Mouse (Mus musculus) spleen, adult 2 months (tissue): Measurements from ENCODE around the gene Snx22.

ENCODE experiments used
- CTCF ChIP-seq: fragments of 200-500 bp; IDR thresholded peaks from 2 replicates; pipeline ENCODE4 v1.5.1; 2011; ENCODE audit warnings: mild to moderate bottlenecking, inconsistent platforms; ENCODE audit not compliant: insufficient read depth, insufficient read length, insufficient replicate concordance; ENCODE audit errors: extremely low read depth
- POLR2A ChIP-seq: fragments of 200-500 bp; IDR thresholded peaks from 2 replicates; pipeline ENCODE4 v1.6.1; 2011; ENCODE audit warnings: low read depth, low read length, inconsistent platforms

DNA sequence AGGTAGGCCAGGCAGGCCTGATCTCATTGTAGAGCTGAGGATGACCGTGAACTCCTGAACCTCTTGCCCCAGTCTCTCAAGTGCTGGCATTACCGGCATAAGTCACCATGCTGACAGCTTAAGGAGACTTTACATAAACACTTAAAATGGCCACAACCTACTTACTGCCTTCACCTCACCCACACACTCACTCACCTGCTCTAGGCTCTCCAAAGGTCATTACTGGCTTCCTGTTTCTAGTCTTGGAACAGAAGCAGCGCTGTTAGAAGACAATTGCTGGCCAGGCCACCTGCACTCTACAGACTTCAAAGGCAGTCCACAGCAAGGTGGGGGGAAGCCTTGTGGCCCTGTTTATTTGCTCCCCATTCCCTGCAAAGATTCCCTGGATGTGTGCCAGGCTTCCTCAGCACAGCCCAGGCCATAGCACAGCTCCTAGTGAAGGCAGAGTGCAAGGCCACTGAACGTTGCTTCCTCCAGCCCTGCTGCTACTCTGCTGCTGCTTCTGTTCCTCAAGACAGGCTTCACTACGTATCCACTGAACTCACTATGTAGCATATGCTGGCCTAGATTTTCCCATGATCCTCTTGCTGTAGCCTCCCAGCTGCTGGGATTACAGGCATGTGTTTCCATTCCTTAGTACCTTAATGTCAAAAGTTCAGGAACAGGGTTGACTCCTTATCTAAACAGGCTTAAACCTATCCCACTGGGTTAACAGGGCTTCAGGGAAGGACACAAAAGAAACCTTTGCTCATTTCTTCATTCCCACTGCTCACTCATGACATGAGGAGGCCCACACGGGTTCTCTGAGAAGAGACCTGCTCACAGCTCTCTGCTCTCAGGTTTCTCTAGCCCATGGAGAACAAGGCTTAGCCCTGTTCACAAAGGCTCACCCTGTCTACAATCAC, 22.1 kb upstream of the Snx22 start:
- TF ChIP-seq CTCF (no peak), POLR2A (no peak)
